Mouse (Mus musculus): ENCODE data around the gene Slitrk4. TPM values are rescaled to one million over a fixed set of nuclear protein-coding genes. Genes with fewer than 3 reads are reported as not detected.

Slitrk4 gene
- polyA plus RNA-seq (2016; fragmentation: Nextera tagmentation; extraction: Ambion mirVana) = 4.3 and 5.9 TPM in 2 replicates

DNA sequence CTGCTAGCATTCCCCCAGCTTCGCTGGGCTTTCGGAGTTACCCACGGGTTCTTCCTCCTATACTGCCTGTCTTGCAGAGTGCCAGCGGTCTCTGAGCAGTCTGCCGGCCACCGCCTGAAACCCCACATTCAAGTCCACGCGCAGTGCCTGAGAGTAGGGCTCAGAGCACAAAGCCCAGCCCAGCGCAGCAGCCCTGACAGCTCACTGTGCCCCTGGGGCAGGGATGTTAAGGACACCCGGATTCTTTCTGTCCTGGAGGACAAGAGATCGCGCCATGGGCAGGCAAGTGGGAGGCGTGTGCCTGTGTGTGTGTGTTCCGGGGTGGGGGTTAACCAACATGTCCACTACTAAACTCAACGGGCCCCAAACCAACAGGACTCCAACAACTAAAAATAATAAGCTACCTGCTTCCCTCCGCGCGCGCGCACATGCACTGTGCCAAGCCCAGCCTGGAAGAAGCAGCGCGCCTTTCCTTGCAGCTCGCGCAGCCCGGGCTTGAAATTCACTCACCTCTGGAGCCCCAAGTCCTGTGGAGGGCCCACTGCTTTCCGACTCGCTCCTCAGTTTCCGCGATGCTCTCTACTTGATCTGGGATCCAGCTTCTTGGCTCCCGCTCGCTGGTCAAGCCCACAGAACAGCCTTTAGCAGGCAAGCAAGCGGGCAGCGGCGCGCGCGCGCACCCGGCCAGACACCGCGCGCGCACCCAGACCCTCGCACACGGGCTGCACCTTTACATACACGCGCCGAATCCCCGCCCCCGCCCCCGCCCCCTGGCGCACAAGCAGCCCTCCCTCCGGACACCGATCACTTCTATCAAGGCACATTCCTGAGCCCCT, at the start of gene Slitrk4:
TSS of gene Slitrk4 (minus strand) at position 707 of the 836 bp plus-strand sequence.
- 0 out of 2 replicates have a peak within 1 kb of the TSS, but pooled peaks have one; percentile 19 for H3K27ac ChIP-seq
- peak within 1 kb of the TSS; percentile 59 for H3K4me2 ChIP-seq
- no peaks in the 10 kb centered on the region for H3K27me3 ChIP-seq
- 19% methylated on average over 54 of the region's 54 CpGs for WGBS
- no peaks in the 10 kb centered on the region for H3K36me3 ChIP-seq (replicated peaks)
- H3K9me3 ChIP-seq = no peaks in the 10 kb centered on the region
- H3K4me3 ChIP-seq (replicated peaks) = peak within 1 kb of the TSS; percentile 50
- H3K4me1 ChIP-seq = no peaks in the 10 kb centered on the region
- ATAC-seq (ENCODE audit: low FRiP score) = peak; percentile 80
- H3K9ac ChIP-seq = peak within 1 kb of the TSS; percentile 51

DNA sequence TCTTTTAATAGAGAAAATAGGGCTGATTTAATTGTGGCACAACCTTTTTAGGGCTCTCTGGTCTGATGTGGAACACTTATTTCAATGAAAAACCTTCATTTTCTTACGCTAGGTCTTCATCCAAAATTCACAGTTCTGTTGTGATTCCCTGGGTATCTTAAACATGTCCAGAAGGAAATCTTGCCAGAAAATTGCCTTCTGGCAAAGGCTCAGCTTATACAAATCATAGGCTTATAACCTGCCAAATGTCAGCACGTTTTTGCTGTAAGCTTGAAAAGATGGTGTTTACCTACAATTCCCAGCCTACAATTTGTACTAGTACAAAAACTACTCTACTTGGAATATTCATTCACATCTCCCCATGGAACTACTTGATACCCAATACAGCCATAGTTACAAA, 42.7 kb upstream of the Slitrk4 start:
- Histone ChIP-seq H3K27me3 (no peaks in the 10 kb centered on the region), H3K4me2 (no peak overlapping the region), H3K4me3 (replicated peaks) (no peak overlapping the region), H3K27ac (no peak overlapping the region), H3K4me1 (no peaks in the 10 kb centered on the region), H3K36me3 (replicated peaks) (no peaks in the 10 kb centered on the region), H3K9me3 (no peaks in the 10 kb centered on the region), H3K9ac (no peak overlapping the region)
- no peak for ATAC-seq (ENCODE audit: low FRiP score)
- WGBS = 78% methylated on average over 2 of the region's 2 CpGs

DNA sequence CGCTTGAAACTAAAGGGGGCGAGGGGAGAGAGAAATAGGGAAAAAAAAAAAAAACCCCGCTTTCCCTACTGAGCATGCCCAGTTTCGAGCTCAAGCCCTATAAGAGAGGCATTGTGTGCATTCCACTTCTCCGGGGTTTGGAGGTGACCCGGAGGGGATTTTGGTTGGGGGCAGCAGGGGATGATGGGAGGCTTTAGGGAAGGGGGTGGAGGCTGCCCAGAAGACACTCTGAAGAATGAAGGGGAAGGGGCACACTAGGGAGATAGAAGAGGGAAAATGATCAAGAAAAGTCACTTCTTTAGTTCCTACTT, 1.1 kb upstream of the Slitrk4 start:
- H3K4me3 ChIP-seq (replicated peaks) = peak overlapping the region; percentile 50; the same call in 1 of the 2 replicates
- H3K4me1 ChIP-seq = no peaks in the 10 kb centered on the region
- H3K9ac ChIP-seq = no peak overlapping the region
- H3K4me2 ChIP-seq = peak overlapping the region; percentile 59
- 22% methylated on average over 6 of the region's 6 CpGs for WGBS
- no peaks in the 10 kb centered on the region for H3K27me3 ChIP-seq
- no peak for ATAC-seq (ENCODE audit: low FRiP score)
- H3K9me3 ChIP-seq = no peaks in the 10 kb centered on the region
- H3K36me3 ChIP-seq (replicated peaks) = no peaks in the 10 kb centered on the region
- no peak overlapping the region for H3K27ac ChIP-seq

DNA sequence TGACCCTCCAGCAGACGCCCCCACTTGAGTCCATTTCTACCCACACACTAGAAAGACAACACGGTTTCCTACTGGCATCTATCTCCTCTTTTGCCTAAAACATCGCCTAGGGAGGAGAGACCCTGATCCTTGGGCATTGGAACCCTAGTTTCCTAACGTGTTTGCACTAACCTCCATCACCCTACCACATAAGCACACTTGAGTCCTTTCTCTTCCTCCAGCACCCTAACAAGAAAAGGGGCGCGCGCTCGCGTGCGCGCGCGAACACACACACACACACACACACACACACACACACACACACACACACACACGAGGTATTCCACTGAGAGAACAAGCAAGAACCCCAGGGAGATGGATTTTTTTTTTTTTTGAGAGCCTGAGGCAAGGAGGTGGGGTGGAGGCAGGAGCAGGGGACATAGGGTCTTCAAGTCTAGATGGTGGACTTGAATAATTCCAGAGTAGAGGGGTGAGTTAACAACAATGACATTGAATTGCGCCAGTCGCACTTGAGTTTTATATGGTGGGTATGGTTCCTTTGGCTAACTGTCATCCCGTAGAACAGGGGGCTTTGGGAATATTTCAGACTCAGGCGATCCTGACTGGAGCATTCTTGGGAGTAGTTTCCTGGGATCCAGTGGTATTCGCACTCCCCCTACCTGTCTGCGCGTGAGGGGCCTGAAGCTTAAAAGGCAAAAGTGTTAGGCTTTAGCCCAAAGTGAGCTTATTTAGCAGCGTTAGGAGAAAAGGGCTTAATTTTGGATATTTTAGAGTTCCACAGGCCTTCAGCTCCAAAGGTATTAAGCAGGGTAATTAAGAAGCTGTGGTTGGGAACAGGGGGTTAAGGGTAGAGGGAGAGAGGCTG, 562 bp upstream of the Slitrk4 start:
- Histone ChIP-seq H3K4me1 (no peaks in the 10 kb centered on the region), H3K27ac (no peak overlapping the region), H3K36me3 (replicated peaks) (no peaks in the 10 kb centered on the region), H3K4me2 (peak overlapping the region; percentile 59), H3K9me3 (no peaks in the 10 kb centered on the region), H3K4me3 (replicated peaks) (peak overlapping the region; percentile 50), H3K27me3 (no peaks in the 10 kb centered on the region), H3K9ac (peak overlapping the region; percentile 51; the same call in 1 of the 2 replicates)
- ATAC-seq (ENCODE audit: low FRiP score) = peak; percentile 25
- 20% methylated on average over 22 of the region's 22 CpGs for WGBS

DNA sequence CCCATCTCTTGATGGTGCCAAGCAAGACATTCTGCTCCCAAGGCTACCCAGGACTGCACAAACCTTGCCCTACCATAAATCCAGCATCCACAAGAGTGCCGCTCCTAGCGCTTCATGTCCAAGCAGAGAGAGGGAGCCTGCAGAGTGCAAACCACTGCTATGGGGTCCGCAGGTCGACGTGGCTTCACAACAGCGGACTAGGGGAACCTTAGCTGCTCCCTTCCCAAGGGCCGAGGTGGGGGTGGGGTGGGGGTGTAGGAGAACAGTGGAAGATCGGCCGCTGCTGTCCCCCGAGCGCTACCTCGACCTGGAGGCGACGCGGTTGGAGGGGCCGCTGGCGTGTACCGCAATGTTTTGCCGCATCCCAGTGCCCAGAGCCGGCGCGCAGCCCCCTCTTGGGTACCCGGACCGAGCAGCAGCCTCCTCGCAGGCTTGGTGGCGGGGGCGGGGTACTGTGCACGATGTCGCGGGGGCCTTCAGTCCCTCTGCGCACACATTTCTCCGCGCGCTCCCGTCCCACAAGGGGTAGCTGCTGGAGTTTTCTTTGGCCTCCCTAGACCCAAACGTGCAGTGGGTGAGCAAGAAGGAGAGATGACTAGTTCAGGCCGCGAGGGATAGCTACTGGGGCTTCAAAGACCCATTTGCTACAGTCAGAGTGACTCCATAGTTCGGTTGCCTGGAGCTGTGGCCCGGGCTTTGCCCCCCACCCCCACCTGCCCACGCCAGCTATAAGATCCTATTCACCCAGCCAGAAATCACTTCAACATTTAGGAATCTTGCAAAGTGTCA, 1.1 kb downstream of the Slitrk4 start:
- ATAC-seq (ENCODE audit: low FRiP score) = peak; percentile 64
- Histone ChIP-seq H3K27ac (no peak overlapping the region), H3K4me3 (replicated peaks) (peak overlapping the region; percentile 50), H3K36me3 (replicated peaks) (no peaks in the 10 kb centered on the region), H3K4me1 (no peaks in the 10 kb centered on the region), H3K4me2 (peak overlapping the region; percentile 59), H3K9me3 (no peaks in the 10 kb centered on the region), H3K27me3 (no peaks in the 10 kb centered on the region), H3K9ac (peak overlapping the region; percentile 51)
- 24% methylated on average over 33 of the region's 41 CpGs for WGBS

DNA sequence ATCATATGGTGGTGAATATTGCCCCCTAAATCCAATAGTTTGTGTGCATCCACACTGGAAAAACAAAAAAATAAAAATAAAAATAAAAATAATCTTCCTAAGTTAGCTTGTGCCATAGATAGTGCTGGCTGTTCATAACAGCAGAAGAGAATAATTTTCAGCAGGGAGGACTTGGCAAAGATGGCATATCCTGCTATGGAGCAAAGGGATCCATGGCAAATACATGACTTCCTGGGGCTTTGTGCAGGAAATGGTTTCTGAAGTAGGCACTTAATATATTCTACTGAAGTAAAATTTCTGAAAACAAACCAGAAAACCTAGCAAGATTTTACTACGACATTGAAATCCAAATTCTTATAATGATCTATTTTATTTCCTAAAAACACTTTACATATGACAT, 13.3 kb downstream of the Slitrk4 start:
- no peaks in the 10 kb centered on the region for H3K9me3 ChIP-seq
- 91% methylated on average over 1 of the region's 1 CpGs for WGBS
- no peaks in the 10 kb centered on the region for H3K4me1 ChIP-seq
- ATAC-seq (ENCODE audit: low FRiP score) = no peak
- H3K27ac ChIP-seq = no peak overlapping the region
- H3K36me3 ChIP-seq (replicated peaks) = no peaks in the 10 kb centered on the region
- no peak overlapping the region for H3K4me2 ChIP-seq
- no peaks in the 10 kb centered on the region for H3K27me3 ChIP-seq
- H3K4me3 ChIP-seq (replicated peaks) = no peak overlapping the region
- H3K9ac ChIP-seq = no peak overlapping the region

Other genes starting within 250 kb of the Slitrk4 start
- gene Gm6760, start 124.8 kb downstream of the Slitrk4 start, polyA plus RNA-seq (2016; fragmentation: Nextera tagmentation; extraction: Ambion mirVana) = not detected in 2 replicates
- 0.33 and 0.35 TPM in 2 replicates for gene 3830417A13Rik, start 103.4 kb downstream of the Slitrk4 start, polyA plus RNA-seq (2016; fragmentation: Nextera tagmentation; extraction: Ambion mirVana)

Data from forebrain, embryonic 12.5 days (tissue).